Mouse (Mus musculus) B cell, adult 67 days (primary cell): ENCODE data around the gene Stx1a. TPM values are rescaled to one million over a fixed set of nuclear protein-coding genes. Genes with fewer than 3 reads are reported as not detected.

Experiments
- total RNA-seq, 2 experiments: library from RNA; stranded (reverse); gene quantifications; 4 replicates each; pipeline ENCODE4 v1.2.4; 2023

The Stx1a gene
- total RNA-seq: 1 to 10 TPM; 2.7 to 4.2 TPM

DNA sequence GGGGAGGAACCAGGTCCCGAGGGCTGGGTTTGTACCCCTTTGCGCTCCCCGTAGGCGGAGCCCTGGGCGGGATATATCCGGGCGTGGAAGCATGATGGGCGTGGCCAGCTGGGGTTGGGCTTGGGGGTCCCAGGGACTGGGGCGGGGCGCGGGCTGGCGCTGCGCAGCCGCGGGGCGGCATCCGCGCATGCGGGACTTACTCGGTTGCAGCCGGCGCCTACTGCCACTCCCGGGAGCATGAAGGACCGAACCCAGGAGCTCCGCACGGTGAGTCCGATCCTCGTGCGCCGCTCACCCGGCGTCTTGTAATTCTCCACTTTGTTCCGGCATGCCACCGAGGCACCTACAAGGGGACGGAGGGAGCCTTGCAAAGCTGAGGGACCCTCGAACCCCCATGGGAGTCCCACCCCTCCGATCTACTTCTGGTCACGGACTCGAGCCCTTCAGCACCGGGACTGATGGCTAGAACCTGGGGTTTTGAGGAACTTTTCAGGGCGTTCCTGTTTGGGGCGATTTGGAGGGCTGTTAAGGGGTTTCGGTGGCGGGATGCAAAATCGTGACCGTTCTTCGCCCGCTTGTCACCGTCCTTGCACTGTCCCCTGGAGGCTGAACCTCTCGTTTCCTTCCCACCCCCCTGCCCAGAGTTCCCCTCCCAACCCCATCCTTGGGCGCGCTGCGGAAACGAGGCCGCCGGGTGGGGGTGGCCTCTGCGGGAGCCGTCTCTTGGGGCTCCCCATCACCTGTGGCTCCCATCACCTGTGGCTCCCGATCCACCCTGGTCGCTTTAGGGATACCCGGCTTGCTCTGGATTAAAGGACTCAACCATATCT, at the start of gene Stx1a:
TSS of gene Stx1a (plus strand) at position 139 of the 830 bp plus-strand sequence.

GRCm38 (mm10) chr5:134985633-134986297, 37.5 kb upstream of the Stx1a start, which contains the start of gene Cldn3:
Cldn3 (plus strand) TSS chr5:134986214.

DNA sequence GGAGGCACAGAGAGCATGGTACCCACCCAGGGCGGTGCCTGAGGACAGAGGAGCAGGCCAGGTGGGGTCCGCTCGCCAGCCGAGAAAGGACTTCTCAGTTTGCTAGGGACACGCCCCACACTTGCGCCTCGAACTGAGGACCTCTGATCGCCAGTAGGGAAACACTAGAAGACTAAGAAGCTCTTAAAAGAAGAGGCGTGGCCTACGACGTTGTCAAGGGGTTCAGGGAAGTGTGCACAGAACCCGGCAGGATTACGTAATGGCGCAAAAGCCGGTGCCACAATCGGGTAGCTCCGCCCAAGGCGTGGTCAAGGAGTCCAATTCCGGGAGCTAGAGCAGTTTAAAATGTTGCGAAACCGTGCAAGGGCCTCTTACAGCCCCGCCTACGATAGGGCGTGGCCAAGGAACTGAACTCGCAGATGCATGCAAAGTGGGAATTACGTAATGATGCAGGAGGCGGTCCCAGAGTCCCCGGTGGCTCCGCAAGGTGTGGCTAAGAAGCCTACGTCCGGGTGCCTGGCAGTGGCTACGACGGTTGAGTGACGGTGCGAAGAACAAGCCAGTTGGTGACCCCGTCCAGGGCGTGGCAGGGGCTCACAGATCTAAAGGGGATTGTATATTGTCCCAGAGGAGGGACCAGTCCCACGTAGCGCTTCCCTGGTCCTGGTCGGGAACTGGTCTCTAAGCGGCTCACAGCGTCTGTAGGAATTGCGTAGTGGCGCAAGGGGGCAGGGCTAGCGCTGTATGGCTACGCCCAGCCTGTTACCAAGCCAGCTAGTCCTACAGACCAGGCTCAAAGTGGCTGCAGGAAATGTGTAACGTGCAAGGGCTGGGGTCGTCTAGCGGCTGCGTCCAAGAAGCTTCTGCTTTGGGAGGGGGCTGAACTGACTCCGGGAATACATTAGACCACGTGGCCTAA, 14.4 kb upstream of the Stx1a start, which contains the start of gene Abhd11:
TSS of gene Abhd11 (plus strand) at position 482 of the 919 bp plus-strand sequence.

GRCm38 (mm10) chr5:135063629-135064381, 40.5 kb downstream of the Stx1a start, which contains the start of gene Dnajc30:
Dnajc30 (plus strand) TSS chr5:135064202.

GRCm38 (mm10) chr5:135064909-135065446, 41.7 kb downstream of the Stx1a start, which contains the start of gene Bud23:
Bud23 (minus strand) TSS chr5:135064959.

GRCm38 (mm10) chr5:135077564-135078481, 54.5 kb downstream of the Stx1a start, which contains the start of gene Vps37d:
Vps37d (minus strand) TSS chr5:135078266.

DNA sequence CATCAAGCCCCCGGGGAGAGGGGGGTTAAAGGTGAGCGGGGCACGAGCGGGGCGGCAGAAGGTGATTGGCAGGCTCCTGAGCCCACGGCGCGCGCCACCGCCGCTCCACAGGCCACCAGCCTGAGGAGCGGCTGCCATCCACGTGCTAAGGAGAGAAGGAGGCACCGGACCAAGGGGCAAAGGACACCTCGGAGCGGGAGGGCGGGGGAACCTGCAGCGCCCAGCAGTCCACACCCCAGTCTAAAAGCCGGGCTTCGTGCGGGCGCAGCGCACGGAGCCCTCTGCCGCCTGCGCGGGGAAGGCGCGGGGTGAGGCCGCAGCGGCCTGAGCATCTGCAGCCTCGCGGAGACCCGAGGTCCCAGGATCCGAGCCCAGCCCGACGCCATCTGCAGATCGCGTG, 66.4 kb downstream of the Stx1a start, which contains the start of gene Mlxipl:
TSS of gene Mlxipl (plus strand) at position 238 of the 400 bp plus-strand sequence.

Other genes starting within 250 kb of the Stx1a start
- not detected for gene Tmem270, start 116.7 kb upstream of the Stx1a start, total RNA-seq
- gene Cldn13, start 108.0 kb upstream of the Stx1a start, total RNA-seq: not detected
- 1 to 10 TPM; 1.4 to 2.5 TPM for gene Mettl27, start 91.1 kb upstream of the Stx1a start, total RNA-seq
- gene Cldn4, start 76.5 kb upstream of the Stx1a start, total RNA-seq: not detected
- gene Cldn3, start 37.3 kb upstream of the Stx1a start, total RNA-seq: not detected
- 10 to 100 TPM; 35.0 to 41.7 TPM for gene Abhd11, start 14.3 kb upstream of the Stx1a start, total RNA-seq
- gene Dnajc30, start 40.7 kb downstream of the Stx1a start, total RNA-seq: 10 to 100 TPM; 20.1 to 21.2 TPM
- 100 to 1,000 TPM; 105 to 132 TPM for gene Bud23, start 41.5 kb downstream of the Stx1a start, total RNA-seq
- gene Vps37d, start 54.8 kb downstream of the Stx1a start, total RNA-seq: under 1 TPM in 1 of 2 experiments, not detected in 1; 0.44 TPM
- not detected for gene Mlxipl, start 66.4 kb downstream of the Stx1a start, total RNA-seq
- 10 to 100 TPM; 14.6 to 21.7 TPM for gene Tbl2, start 126.2 kb downstream of the Stx1a start, total RNA-seq
- gene Bcl7b, start 144.8 kb downstream of the Stx1a start, total RNA-seq: 10 to 100 TPM; 65.6 to 69.8 TPM
- 100 to 1,000 TPM; 120 TPM for gene Baz1b, start 163.8 kb downstream of the Stx1a start, total RNA-seq
- gene Fzd9, start 227.7 kb downstream of the Stx1a start, total RNA-seq: under 1 TPM in 1 of 2 experiments, not detected in 1; 0.46 TPM